Mouse (Mus musculus) midbrain, embryonic 12.5 days (tissue): ENCODE measurements at regions not wholly inside any gene's neighbourhood (a gene's known extent, or its start where the extent isn't known, plus 50 kb on each side); places are given as distances from the start of the nearest gene placed in this dataset.
A peak's percentile ranks its signal among the peaks of the same experiment; 100 is the strongest.

Experiments used
- ATAC-seq: fragments of 200-750 bp; cut with Nextera tagmentation; 2 replicates; pipeline ENCODE4 v1.8.0; 2017; ENCODE audit warnings: low read depth, moderate TSS enrichment, moderate library complexity; ENCODE audit not compliant: low FRiP score
- H3K27ac ChIP-seq: fragments of 300-500 bp; sonication (generic); replicated peaks from 2 replicates; pipeline ENCODE4 v1.5.1; 2016; ENCODE audit warnings: mild to moderate bottlenecking
- H3K27me3 ChIP-seq: fragments of 300-500 bp; sonication (generic); 2 replicates; pipeline ENCODE4 v1.6.1; 2016; ENCODE audit warnings: mild to moderate bottlenecking
- H3K36me3 ChIP-seq: fragments of 300-500 bp; sonication (generic); 2 replicates; pipeline ENCODE4 v1.6.1; 2016
- H3K4me1 ChIP-seq: fragments of 300-500 bp; sonication (generic); 2 replicates; pipeline ENCODE4 v1.6.1; 2016
- H3K4me2 ChIP-seq: fragments of 300-500 bp; sonication (generic); replicated peaks from 2 replicates; pipeline ENCODE4 v1.6.1; 2016; ENCODE audit warnings: mild to moderate bottlenecking, moderate library complexity
- H3K4me3 ChIP-seq: fragments of 300-500 bp; sonication (generic); 2 replicates; pipeline ENCODE4 v1.5.1; 2016; ENCODE audit warnings: mild to moderate bottlenecking
- H3K9ac ChIP-seq: fragments of 300-500 bp; sonication (generic); replicated peaks from 2 replicates; pipeline ENCODE4 v1.6.1; 2016; ENCODE audit warnings: mild to moderate bottlenecking, moderate library complexity
- H3K9me3 ChIP-seq: fragments of 300-500 bp; sonication (generic); 2 replicates; pipeline ENCODE4 v1.6.1; 2016; ENCODE audit warnings: mild to moderate bottlenecking
- WGBS: fragments of 180-500 bp; shearing (Covaris S2); methylation state at CpG from one replicate; pipeline ENCODE4 v1.1.7; 2016; 5-methylcytosine and 5-hydroxymethylcytosine counted together

DNA sequence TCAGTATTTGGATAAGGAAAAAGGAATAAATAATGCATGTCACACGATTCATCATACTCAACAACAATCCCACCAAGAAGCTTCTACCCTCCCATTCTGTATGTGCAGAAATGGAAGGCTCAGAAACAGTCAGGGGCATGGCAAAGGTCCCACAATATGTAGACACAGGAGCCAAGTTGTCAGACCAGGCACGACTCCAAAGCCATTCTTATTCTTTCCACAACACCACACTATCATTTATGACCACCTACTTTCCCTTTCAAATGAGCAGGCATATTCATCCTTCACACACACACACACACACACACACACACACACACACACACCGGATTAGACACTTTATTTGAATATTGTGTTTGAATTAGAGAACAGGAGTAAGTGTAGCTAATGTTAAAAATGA is 232.0 kb downstream of the Rab28 start:
- no peaks in the 10 kb centered on the region for H3K27me3 ChIP-seq
- ATAC-seq: no peak
- H3K27ac ChIP-seq: no peak overlapping the region
- H3K9me3 ChIP-seq: no peaks in the 10 kb centered on the region
- H3K4me1 ChIP-seq: no peaks in the 10 kb centered on the region
- H3K4me2 ChIP-seq: no peak overlapping the region
- H3K4me3 ChIP-seq: no peak overlapping the region
- WGBS: 73% methylated on average over 3 of the region's 3 CpGs
- no peaks in the 10 kb centered on the region for H3K36me3 ChIP-seq
- no peak overlapping the region for H3K9ac ChIP-seq

DNA sequence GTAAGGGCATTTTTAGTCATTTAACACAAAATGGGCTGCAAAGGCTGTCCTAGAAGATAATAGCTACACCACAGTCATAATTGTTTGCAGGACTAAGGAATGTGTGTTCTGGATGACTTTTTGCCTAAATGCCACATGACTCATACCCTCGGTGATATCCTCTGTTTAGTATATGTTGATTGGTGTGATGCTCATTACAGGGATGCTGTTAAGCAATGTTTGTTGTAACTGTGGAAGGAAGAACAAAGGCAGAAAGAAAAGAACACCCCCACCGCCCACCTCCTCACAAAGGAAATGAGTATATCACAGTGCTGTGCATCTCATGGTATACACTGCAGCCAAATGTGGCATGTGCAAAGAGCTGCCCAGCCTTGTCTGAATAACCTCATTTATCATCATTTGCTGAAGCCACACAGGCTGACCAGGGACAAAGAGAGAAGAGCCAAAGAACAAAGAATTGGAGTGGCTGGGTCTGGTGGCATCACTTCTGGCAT is 262.4 kb downstream of the Rab28 start:
- no peak overlapping the region for H3K4me2 ChIP-seq
- no peaks in the 10 kb centered on the region for H3K36me3 ChIP-seq
- ATAC-seq: no peak
- H3K27me3 ChIP-seq: no peaks in the 10 kb centered on the region
- H3K4me1 ChIP-seq: no peaks in the 10 kb centered on the region
- H3K9me3 ChIP-seq: no peaks in the 10 kb centered on the region
- no peak overlapping the region for H3K9ac ChIP-seq
- H3K27ac ChIP-seq: no peak overlapping the region
- H3K4me3 ChIP-seq: no peak overlapping the region
- 85% methylated on average over 2 of the region's 2 CpGs for WGBS

DNA sequence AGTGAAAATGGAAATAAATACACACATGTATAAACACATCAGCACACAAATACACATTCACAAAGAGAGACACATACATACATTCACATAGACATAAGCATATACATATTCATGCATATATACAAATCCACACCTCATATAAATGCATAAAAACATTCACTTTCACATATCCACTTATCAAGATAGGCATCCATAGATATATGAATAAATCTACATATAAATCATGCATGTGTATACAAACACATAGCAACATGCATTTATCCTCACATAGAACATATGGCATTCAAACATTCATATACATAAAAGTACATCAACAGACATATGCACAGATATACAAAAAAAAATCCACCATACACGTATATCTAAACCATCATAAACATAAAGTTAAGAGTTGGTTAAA is 266.9 kb downstream of the Rab28 start:
- WGBS: 94% methylated on average over 1 of the region's 1 CpGs

DNA sequence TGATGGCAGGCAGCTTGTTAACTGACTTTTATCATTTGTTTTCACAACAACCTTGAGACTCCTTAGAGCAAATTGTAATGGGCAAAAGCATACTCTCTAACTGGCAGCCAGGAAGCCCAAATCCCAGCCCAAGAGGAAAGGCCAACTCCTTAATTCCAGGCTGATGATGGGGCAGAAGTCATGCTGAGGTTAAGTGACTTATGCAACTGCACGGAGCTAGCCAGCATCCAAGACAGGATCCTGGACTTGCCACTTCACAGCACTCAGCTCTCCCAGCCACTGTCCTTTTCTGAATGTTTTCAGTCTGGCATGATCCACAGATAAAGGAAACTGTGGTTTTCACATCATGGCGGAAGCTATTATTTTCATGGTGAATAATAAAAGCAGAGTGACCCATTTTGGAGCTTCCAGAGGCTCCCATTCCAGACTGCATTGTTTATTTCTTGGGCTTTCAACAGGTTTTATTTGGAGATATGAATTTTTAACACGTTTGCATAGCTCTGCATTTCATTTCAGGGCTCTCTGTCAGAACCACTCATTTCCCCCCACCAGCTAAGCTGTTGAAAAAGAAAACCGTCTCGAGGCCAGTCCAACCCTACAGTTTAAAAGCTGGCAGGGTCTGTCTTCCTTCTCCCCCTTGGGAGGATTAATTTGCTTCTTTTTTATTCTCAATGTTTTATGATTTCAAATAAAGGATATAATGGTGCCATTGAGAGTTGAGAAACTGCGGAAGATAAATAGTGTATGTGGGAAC is 288.7 kb downstream of the Rab28 start:
- H3K4me2 ChIP-seq: no peak overlapping the region
- no peaks in the 10 kb centered on the region for H3K4me1 ChIP-seq
- no peaks in the 10 kb centered on the region for H3K9me3 ChIP-seq
- 76% methylated on average over 6 of the region's 6 CpGs for WGBS
- no peak overlapping the region for H3K27ac ChIP-seq
- no peak overlapping the region for H3K9ac ChIP-seq
- no peaks in the 10 kb centered on the region for H3K36me3 ChIP-seq
- ATAC-seq: no peak
- H3K4me3 ChIP-seq: no peak overlapping the region
- H3K27me3 ChIP-seq: no peaks in the 10 kb centered on the region

More for the DNA sequence above, 266.9 kb downstream of the Rab28 start:
- H3K4me3 ChIP-seq: no peak overlapping the region
- no peaks in the 10 kb centered on the region for H3K27me3 ChIP-seq
- no peak overlapping the region for H3K4me2 ChIP-seq
- no peaks in the 10 kb centered on the region for H3K4me1 ChIP-seq
- no peaks in the 10 kb centered on the region for H3K9me3 ChIP-seq
- H3K9ac ChIP-seq: no peak overlapping the region
- no peak for ATAC-seq
- H3K36me3 ChIP-seq: no peaks in the 10 kb centered on the region
- no peak overlapping the region for H3K27ac ChIP-seq

DNA sequence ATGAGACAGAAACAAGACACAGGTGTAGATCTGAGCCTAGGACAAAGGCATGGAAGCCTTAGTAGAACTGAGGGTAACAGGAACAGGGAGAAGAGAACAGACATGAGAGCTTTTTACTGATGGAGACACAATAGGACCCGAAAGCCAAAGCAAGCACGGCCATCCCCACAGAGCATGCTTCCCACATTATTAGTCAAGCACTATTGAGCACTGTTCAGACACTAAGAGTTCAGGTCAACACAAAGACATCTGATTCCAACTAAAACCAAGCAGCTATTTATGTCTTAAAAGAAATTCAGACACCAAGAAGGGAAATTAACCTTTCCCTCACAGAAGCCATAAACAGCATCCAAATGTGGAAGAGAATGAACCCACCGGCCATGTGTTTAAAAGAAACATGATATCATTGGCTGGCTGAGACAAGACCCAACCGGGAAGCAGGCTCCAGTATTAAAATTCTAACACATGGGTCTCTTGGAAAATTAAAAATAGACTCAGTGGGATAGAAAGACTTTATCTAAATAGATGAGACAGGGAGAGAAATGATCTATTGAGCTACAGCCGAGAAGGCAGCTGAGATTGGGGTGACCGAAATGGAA is 298.8 kb downstream of the Rab28 start:
- H3K4me1 ChIP-seq: no peaks in the 10 kb centered on the region
- no peak overlapping the region for H3K4me2 ChIP-seq
- WGBS: 79% methylated on average over 6 of the region's 6 CpGs
- H3K27me3 ChIP-seq: no peaks in the 10 kb centered on the region
- H3K27ac ChIP-seq: no peak overlapping the region
- H3K9me3 ChIP-seq: no peaks in the 10 kb centered on the region
- no peak for ATAC-seq
- H3K4me3 ChIP-seq: no peak overlapping the region
- no peaks in the 10 kb centered on the region for H3K36me3 ChIP-seq
- H3K9ac ChIP-seq: no peak overlapping the region

DNA sequence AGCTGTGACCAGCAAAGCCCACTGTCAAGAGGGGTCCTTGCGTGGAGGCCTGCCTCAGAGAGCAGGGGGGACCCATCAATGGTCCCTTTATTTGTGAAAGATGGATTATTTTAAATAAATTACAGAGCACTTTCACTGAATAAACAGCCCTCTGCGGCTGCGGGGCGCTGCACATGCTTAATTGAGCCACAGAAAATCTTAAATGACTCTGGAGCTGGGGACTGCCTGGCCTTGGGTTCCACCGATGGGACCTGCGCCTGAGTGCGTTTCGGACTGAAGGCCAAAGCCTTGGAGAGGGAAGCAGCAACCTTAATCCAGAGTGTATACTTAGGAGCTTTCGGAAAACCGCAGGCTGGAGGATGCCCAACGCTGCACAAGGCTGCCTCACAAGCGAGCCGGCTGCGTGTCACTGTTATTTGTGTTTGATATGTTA is 315.1 kb downstream of the Rab28 start:
- Histone ChIP-seq H3K9me3 (no peaks in the 10 kb centered on the region), H3K27ac (no peak overlapping the region), H3K4me3 (no peak overlapping the region), H3K9ac (no peak overlapping the region), H3K36me3 (no peaks in the 10 kb centered on the region), H3K27me3 (no peaks in the 10 kb centered on the region), H3K4me2 (no peak overlapping the region), H3K4me1 (no peaks in the 10 kb centered on the region; the same call in 1 of the 2 replicates)
- 86% methylated on average over 14 of the region's 14 CpGs for WGBS
- ATAC-seq: peak; percentile 66; the same call in 1 of the 2 replicates

DNA sequence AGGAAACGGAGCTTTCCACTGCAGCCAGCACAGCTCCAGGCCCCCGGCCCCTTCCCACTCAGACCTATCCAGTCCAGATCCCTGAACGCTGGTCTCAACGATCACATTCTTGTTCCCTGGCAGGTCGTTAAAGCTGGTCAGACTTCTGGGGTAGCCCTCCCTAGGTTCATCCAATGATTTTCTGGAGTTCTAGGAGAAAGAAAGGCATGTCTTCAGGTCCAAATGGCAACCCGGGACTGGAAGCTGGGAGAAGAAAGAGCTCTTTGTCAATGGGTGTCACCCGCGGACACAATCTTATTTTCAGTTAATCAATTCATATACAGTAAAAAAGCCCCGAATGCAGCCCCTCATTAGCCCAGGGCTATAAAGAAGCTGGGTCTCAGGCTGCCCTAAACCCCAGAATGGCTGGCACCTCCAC is 315.8 kb downstream of the Rab28 start:
- Histone ChIP-seq H3K9me3 (no peaks in the 10 kb centered on the region), H3K27me3 (no peaks in the 10 kb centered on the region), H3K36me3 (no peaks in the 10 kb centered on the region), H3K9ac (no peak overlapping the region), H3K4me1 (no peaks in the 10 kb centered on the region; the same call in 1 of the 2 replicates), H3K4me3 (no peak overlapping the region), H3K27ac (no peak overlapping the region), H3K4me2 (no peak overlapping the region)
- ATAC-seq: 0 out of 2 replicates have a peak, but pooled peaks have one; percentile 47
- WGBS: 74% methylated on average over 9 of the region's 9 CpGs

DNA sequence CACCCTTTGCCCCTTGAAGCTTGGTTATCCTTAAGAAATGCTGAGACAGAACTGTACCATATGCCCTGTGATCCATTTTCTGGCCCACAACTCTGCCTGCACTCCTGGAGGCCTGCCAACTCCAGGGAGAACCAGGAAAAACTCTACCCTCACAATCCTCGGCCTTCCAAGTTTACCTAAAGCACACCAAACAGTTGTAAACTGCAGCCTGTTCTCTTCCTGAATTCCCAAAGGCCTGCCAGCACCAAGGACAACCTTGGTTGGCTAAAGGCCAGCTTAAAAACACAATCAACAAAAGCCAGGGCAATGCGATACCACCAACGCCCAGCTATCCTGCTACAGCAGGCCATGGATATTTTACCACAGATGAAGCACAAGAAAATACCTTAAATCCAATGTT is 334.5 kb downstream of the Rab28 start:
- H3K36me3 ChIP-seq: no peaks in the 10 kb centered on the region
- no peak overlapping the region for H3K4me2 ChIP-seq
- no peak overlapping the region for H3K27ac ChIP-seq
- no peak overlapping the region for H3K4me3 ChIP-seq
- WGBS: 92% methylated on average over 3 of the region's 3 CpGs
- H3K4me1 ChIP-seq: peaks cover 4% of the 10 kb centered on the region; the same call in 1 of the 2 replicates
- no peaks in the 10 kb centered on the region for H3K9me3 ChIP-seq
- no peak for ATAC-seq
- H3K27me3 ChIP-seq: no peaks in the 10 kb centered on the region
- H3K9ac ChIP-seq: no peak overlapping the region

DNA sequence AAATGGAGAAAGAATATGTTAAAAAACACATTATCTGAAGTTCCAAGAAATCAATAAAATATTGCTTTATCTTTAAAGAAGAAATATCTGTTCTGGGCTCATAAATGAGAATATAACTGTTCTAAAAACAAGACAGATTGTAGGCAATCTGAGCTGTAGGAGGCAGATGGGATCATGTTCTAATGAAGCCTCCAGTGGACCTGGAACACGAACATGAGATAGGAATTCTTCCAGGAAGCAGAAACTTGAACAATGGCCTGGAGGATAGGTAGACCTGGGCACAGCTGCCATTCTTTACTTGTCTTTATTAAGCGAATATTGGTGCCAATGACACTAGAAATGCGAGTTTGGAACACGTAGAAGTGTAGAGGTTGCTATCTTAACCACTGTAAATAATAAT is 336.5 kb downstream of the Rab28 start:
- H3K36me3 ChIP-seq: no peaks in the 10 kb centered on the region
- no peaks in the 10 kb centered on the region for H3K9me3 ChIP-seq
- no peaks in the 10 kb centered on the region for H3K27me3 ChIP-seq
- H3K27ac ChIP-seq: no peak overlapping the region
- ATAC-seq: no peak
- H3K4me2 ChIP-seq: no peak overlapping the region
- no peak overlapping the region for H3K9ac ChIP-seq
- 85% methylated on average over 4 of the region's 4 CpGs for WGBS
- peaks cover 4% of the 10 kb centered on the region; the same call in 1 of the 2 replicates for H3K4me1 ChIP-seq
- H3K4me3 ChIP-seq: no peak overlapping the region

DNA sequence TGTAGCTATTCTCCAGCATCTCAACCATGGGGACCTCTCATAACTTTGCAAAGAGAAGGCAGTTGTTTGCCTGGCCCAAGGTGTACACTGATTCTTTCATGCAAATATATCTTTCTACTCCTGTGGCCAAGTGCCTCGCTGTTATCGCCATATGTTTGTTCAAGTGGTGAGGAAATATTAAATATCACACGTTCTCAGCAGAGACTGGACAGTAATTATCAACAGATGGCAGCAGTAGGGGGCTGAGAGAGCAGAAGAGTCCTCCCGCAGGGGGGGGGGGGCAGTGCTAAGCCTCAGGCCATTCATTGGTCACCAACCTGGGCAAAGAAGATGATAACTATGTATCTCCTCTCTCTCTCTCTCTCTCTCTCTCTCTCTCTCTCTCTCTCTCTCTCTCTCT is 337.6 kb downstream of the Rab28 start:
- no peak for ATAC-seq

DNA sequence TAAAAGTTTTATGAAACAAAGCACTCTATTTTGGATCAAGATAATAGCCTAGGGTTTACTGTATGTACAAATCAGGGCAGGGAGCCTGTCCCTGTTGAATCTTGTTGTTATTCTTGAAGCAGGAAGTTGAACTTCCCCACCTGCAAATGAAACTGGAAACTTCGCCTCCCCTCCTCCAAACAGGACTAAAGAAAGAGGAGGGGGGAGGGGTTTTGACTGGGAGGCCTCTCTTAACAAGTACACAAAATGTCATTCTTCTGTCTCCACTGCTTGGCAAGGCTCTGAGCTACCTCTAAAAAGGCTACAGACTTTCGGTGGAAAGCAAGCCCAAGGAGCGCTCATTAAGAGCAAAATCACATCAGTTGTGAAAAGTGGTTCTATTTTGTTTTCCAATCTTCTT is 338.1 kb downstream of the Rab28 start:
- H3K4me1 ChIP-seq: peaks cover 4% of the 10 kb centered on the region; the same call in 1 of the 2 replicates
- ATAC-seq: no peak
- no peak overlapping the region for H3K4me3 ChIP-seq
- H3K9ac ChIP-seq: no peak overlapping the region
- no peaks in the 10 kb centered on the region for H3K27me3 ChIP-seq
- 73% methylated on average over 3 of the region's 3 CpGs for WGBS
- no peaks in the 10 kb centered on the region for H3K9me3 ChIP-seq
- H3K4me2 ChIP-seq: no peak overlapping the region
- H3K27ac ChIP-seq: no peak overlapping the region
- no peaks in the 10 kb centered on the region for H3K36me3 ChIP-seq

More for the DNA sequence above, 337.6 kb downstream of the Rab28 start:
- WGBS: 62% methylated on average over 4 of the region's 4 CpGs
- no peak overlapping the region for H3K4me3 ChIP-seq
- no peaks in the 10 kb centered on the region for H3K36me3 ChIP-seq
- H3K9me3 ChIP-seq: no peaks in the 10 kb centered on the region
- H3K4me2 ChIP-seq: no peak overlapping the region
- no peak overlapping the region for H3K9ac ChIP-seq
- peaks cover 4% of the 10 kb centered on the region; the same call in 1 of the 2 replicates for H3K4me1 ChIP-seq
- no peak overlapping the region for H3K27ac ChIP-seq
- no peaks in the 10 kb centered on the region for H3K27me3 ChIP-seq

DNA sequence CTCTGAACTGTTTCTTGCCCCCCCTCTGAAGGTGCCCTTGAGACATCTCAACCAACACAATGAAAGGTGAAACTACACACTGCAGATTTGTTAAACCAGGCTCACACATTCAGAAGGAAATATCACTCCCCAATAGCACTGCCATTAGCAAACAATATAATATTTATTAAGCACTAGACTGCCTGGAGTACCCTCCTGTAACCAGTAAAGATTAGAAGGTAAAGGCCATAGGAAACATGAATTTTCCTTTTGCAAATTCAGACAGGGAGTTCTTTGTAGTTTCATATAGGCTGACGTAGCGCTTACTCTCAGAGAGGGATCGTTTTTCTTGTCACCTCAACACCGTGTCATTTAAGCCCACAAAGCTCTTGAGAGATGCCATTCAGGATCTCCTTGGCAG is 342.1 kb downstream of the Rab28 start:
- no peaks in the 10 kb centered on the region for H3K36me3 ChIP-seq
- WGBS: 86% methylated on average over 4 of the region's 4 CpGs

More for the DNA sequence above, 342.1 kb downstream of the Rab28 start:
- H3K27me3 ChIP-seq: no peaks in the 10 kb centered on the region
- peaks cover 4% of the 10 kb centered on the region; the same call in 1 of the 2 replicates for H3K4me1 ChIP-seq
- H3K4me3 ChIP-seq: no peak overlapping the region
- no peak overlapping the region for H3K9ac ChIP-seq
- ATAC-seq: no peak
- no peak overlapping the region for H3K27ac ChIP-seq
- no peak overlapping the region for H3K4me2 ChIP-seq
- no peaks in the 10 kb centered on the region for H3K9me3 ChIP-seq
